Mouse (Mus musculus): ENCODE results near the gene Tnfrsf11a. TPM values are rescaled to one million over a fixed set of nuclear protein-coding genes. Genes with fewer than 3 reads are reported as not detected.
"Not testable (repeated sequence)": the region's sequence is repeated elsewhere in the genome, so short reads cannot be mapped to it uniquely, and the experiment has no call there.

Gene Tnfrsf11a
- polyA plus RNA-seq, 1 experiment: 15.0 TPM

DNA sequence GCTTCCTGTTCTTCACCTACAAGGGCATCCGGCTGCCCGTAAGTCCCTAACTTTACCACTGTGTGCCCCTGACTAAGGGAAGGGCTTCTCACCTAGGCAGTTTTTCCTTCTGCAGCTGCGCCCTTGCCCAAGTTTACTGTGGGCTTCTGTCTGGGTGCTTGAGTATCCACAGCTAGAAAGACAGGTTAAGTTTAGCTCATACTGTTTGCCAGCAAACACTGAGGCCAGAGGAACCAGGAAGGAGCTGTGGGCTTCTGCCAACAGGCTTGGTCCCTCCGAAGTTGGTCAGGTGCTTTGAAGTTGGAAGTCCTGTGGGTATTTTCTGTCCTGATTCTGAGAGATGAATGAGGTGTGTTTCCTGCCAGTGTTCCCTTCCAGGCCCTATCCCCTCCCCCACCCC is 4.6 kb downstream of the Tnfrsf11a start:
- DNase-seq (ENCODE audit: low spot score): no peak

GRCm38 (mm10) chr1:105786731-105787357 is 6.3 kb downstream of the Tnfrsf11a start:
- DNase-seq (ENCODE audit: low spot score): no peak

GRCm38 (mm10) chr1:105790103-105790502 is 9.6 kb downstream of the Tnfrsf11a start:
- DNase-seq (ENCODE audit: low spot score): no peak

GRCm38 (mm10) chr1:105794670-105795069 is 14.2 kb downstream of the Tnfrsf11a start:
- no peak for DNase-seq (ENCODE audit: low spot score)

DNA sequence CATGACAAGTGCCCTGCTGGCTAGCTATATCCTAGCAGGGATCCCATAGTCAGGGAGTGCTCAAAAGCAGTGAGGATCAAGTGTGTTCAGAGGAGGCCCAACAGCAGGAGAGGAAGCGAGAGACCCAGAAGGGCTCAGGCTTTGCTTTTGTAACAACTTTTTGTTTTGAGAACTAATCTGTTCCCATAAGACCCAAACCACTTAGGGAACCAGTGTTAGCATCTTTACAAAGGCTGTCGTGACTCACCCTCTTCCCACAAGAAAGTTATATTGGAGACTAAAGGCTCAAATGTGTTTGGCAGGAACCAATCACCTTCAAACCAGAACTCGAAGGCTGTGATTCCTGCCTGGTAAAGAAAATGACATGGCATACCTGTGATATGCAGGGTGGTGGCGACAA is 15.2 kb downstream of the Tnfrsf11a start:
- DNase-seq (ENCODE audit: low spot score): no peak

- DNase-seq (ENCODE audit: low spot score): no peak
Measured at GRCm38 (mm10) chr1:105800570-105800969, 20.1 kb downstream of the Tnfrsf11a start.

DNA sequence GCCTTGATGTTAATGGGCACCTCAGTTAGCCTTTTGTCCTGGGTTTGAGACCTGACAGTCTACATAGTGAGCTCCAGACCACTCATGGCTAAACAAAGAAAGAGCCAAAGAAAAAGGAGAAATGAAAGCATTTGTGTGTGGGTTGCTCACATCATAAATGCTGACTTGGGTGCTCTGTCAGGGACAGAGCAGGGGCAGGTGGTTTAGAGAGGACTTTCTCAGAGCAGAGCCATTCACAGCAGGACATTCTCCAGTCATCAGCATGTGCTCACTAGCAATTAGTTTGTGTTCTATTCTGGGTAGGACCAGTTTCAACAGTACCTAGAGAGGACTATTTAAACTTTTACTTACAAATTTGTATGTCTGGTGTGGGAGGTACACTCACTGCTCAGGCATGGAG is 20.7 kb downstream of the Tnfrsf11a start:
- DNase-seq (ENCODE audit: low spot score): no peak

DNA sequence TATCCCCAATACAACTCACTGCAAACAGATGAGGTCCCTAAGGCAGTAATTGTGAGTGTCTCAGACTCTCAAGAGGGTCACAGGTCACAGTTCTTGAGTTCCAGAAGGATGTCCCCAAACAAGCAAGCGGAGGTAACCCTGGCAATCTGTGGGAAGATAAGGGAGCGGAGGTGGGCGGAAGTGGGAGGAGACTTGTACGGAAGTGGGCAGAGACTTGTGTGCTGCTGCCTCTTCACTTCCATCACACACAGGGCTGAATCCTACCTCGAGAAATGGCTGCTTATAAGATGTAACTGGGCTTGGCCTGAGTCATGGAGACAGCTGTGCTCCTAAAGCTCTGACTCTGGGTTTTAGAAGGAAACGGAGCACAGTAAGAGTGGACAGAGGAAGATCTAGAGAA is 22.4 kb downstream of the Tnfrsf11a start:
- DNase-seq (ENCODE audit: low spot score): no peak

GRCm38 (mm10) chr1:105804285-105804684 is 23.8 kb downstream of the Tnfrsf11a start:
- DNase-seq (ENCODE audit: low spot score): no peak

GRCm38 (mm10) chr1:105805565-105805964 is 25.0 kb downstream of the Tnfrsf11a start:
- no peak for DNase-seq (ENCODE audit: low spot score)

DNA sequence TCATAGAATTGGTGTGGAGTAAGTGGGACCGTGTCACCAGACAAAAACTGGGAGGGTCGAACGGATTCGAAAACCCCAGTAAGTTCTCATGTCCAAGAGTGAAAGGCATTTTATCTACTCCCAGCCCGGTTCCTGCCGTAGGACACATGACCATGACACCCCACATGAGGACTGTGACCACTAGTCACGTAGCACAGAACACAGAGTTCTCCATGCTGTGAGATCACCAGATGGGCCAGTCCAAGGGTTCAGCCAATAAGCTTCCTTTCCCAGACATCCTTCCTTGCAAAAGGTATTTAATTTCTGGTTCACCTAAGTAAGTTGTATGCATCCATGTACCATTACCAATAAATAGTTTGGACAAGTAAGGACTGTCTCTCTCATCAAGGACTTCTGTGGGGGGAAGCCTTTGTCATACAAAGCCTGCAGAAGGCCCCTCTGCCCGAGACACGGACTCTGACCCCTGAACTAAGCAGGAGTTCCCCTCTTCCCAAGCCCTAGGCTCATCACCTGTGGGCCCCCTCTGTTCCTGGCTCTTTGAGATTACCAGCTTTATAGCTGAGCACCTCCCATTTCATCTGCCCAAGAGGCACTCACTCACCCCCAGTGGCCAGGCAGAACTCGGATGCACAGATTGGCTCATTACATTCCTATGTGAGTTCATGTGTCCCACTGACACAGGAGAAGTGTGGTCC is 26.7 kb downstream of the Tnfrsf11a start:
- DNase-seq (ENCODE audit: low spot score): no peak

- DNase-seq (ENCODE audit: low spot score): not testable (repeated sequence)
Measured at GRCm38 (mm10) chr1:105812027-105812426, 31.5 kb downstream of the Tnfrsf11a start.

- no peak for DNase-seq (ENCODE audit: low spot score)
Measured at GRCm38 (mm10) chr1:105812960-105813708, 32.6 kb downstream of the Tnfrsf11a start.

DNA sequence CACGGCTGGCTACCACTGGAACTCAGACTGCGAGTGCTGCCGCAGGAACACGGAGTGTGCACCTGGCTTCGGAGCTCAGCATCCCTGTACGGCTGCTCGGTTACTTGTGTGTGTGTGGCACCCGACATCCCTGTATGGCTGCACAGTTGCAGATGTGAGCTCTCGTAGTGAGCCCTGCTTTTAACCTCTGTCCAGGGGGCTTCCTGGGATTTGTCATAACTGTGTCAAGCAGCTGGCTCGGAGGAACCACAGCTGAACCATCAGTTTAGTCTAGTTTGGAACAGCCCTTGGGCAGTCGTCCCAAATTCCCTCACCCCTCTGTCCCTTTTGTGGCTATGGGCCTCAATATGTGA is 33.2 kb downstream of the Tnfrsf11a start:
- no peak for DNase-seq (ENCODE audit: low spot score)

- DNase-seq (ENCODE audit: low spot score): no peak
Measured at GRCm38 (mm10) chr1:105814402-105815270, 34.1 kb downstream of the Tnfrsf11a start.

DNA sequence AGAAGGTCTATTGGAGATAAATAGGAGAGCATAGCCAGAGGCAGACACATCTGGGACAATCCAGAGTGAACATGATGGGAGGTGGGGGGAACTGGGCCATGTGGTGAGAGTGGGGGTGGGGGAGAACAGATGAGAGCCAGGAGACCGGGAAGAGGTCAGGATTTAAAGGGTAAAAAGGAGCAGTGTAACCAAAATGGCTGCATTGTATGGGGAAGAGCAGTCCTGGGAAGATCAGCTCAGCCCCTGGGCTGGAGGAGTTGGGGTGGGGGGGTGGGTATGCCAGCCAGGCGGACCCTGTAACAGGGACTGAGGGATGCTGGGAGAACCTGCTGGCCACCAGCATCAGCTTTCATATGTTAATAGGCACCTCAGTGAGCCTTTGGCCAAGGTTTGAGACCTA is 34.8 kb downstream of the Tnfrsf11a start:
- no peak for DNase-seq (ENCODE audit: low spot score)

- no peak for DNase-seq (ENCODE audit: low spot score)
Measured at GRCm38 (mm10) chr1:105815736-105816135, 35.2 kb downstream of the Tnfrsf11a start.

GRCm38 (mm10) chr1:105819031-105819430 is 38.5 kb downstream of the Tnfrsf11a start:
- no peak for DNase-seq (ENCODE audit: low spot score)

DNA sequence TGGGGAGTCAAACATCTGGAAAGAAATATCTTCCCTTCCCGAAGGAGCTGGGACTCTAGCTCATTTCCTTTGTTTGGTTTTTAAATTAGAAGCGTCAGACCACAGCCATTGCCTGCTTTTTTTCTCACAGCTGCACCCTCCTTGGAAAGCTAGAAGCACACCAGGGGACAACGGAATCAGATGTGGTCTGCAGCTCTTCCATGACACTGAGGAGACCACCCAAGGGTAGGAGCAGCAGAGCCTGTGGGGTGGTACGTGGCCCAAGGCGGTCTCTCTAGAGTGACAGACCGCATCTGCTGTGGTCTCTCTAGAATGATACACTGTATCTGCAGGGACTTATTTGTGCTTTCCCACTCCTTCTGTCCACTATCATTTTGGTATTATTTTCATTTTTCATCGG is 39.2 kb downstream of the Tnfrsf11a start:
- DNase-seq (ENCODE audit: low spot score): no peak

- DNase-seq (ENCODE audit: low spot score): no peak
Measured at GRCm38 (mm10) chr1:105824356-105824755, 43.8 kb downstream of the Tnfrsf11a start.

DNA sequence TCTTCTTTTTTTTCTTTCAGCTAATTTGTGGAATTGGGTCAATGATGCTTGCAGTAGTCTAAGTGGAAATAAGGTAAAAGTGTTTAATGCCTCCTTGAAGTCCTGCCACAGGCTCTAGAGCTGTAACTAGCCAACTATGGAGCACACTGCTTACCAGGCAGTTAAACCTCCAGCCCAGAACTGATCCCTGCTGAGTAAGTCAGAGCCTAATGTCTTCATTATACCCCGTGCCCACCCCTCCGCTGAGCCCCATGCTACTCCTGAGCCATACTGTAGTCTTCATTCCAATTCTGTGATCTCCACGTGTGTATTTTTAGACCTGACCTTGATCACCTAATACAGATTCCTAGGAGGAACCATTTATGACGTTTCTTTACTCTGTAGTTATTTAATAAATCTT is 44.5 kb downstream of the Tnfrsf11a start:
- no peak for DNase-seq (ENCODE audit: low spot score)

DNA sequence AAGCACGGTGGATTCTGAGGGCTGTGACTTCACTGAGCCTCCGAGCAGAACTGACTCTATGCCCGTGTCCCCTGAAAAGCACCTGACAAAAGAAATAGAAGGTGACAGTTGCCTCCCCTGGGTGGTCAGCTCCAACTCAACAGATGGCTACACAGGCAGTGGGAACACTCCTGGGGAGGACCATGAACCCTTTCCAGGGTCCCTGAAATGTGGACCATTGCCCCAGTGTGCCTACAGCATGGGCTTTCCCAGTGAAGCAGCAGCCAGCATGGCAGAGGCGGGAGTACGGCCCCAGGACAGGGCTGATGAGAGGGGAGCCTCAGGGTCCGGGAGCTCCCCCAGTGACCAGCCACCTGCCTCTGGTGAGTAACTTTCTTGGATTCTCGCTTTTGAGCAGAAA is 46.9 kb downstream of the Tnfrsf11a start:
- no peak for DNase-seq (ENCODE audit: low spot score)
